Mouse (Mus musculus): ENCODE measurements around the gene 4930544D05Rik.

DNA sequence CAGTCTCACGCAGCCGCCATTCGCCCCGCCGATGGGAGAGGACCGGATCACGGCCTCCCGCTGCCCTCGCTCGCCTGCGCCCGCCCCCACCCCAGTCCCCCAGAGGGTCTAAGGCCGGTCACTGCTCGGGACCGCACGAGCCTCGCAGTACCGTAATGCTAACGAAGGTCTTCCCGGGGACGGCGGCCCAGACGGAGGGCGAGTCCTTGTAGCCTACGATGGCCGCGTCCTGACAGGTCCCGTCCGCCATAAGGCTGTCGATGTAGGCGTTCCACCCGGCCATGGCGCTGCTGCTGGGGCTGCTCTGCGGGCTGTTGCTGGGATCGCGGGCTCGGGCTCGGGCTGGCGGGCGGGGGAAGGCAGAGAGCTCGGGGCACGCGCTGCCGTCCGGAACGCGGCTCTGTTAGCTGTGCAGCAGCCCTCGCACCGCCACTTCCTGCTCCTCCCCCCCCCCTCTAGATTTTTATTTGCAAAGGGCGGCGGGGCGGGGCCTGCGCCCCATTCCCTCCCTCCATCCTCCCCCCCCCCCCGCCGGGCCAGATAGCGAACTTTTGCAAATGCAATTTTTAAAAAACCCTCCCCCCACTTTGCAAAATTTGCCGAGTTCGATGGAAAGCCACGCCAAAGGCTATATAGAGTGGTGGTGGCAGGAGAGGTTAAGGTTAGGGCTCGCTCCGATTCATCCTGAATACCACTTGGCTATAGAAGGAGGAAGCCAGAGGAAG lies 38.7 kb downstream of the 4930544D05Rik start, which contains the start of gene Pfn1:
- TF ChIP-seq CTCF (IDR thresholded peaks at IDR 0.05; ENCODE audit: control insufficient read depth, insufficient read depth, insufficient replicate concordance, low read depth, low read length), result no peak
- TF ChIP-seq POLR2A (IDR thresholded peaks at IDR 0.05; ENCODE audit: control insufficient read depth, low read depth, low read length), result peak; percentile 80
